Mouse (Mus musculus): Measurements from ENCODE around the gene Atxn10. TPM values are rescaled to one million over a fixed set of nuclear protein-coding genes. Genes with fewer than 3 reads are reported as not detected.

Gene Atxn10
- total RNA-seq, 2 experiments from 2014 or later: 290 to 297 TPM

DNA sequence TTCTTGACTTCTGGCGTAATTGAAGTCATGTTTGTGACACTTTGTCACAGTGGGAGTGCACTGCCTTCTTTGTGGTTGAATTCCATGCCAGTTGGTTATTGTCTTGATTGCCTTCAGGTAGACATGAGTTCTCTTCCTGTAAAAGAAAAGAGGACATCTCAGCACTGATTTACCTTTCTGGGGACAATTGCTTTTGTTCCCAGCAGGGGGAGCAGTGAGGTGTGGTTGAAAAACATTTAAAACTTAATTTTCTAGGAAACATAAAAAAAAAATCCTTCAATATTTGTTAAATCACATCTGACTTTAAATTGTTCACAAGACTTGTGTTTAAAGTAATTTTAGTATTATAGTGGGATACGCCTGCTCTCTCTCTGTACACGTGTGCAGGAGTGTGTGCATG, 52.7 kb downstream of the Atxn10 start:
- TF ChIP-seq CTCF (conservative IDR thresholded peaks at IDR 0.05): peak; percentile 85
- peak in 1 of 2 experiments; percentile 18 for DNase-seq (ENCODE audit: low spot score in 2 of 2)
- Histone ChIP-seq H3K4me3 (no peak overlapping the region), H3K27ac (no peak overlapping the region)

DNA sequence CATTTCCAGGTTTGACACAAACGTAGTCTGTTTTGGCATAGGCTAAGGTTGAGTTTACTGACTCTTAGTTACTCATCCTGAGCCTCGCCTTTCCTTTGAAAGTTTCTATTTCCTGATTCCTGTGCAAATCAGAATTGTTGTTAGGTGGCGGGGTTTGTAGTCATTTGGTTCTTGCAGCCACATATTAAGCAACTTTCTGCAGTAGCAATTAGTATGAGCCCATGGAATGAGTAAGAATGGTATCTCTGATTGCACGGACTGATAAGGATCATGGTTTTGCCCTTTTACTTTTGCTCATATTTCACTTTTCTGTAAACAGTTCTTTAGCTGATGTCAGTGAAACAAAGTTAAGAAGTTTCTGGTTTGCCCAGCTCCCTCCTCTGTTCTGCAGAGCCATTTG, 53.9 kb downstream of the Atxn10 start:
- Histone ChIP-seq H3K4me3 (no peak overlapping the region), H3K27ac (no peak overlapping the region)
- DNase-seq (ENCODE audit: low spot score in 2 of 2): no peak
- TF ChIP-seq CTCF (conservative IDR thresholded peaks at IDR 0.05): no peak

DNA sequence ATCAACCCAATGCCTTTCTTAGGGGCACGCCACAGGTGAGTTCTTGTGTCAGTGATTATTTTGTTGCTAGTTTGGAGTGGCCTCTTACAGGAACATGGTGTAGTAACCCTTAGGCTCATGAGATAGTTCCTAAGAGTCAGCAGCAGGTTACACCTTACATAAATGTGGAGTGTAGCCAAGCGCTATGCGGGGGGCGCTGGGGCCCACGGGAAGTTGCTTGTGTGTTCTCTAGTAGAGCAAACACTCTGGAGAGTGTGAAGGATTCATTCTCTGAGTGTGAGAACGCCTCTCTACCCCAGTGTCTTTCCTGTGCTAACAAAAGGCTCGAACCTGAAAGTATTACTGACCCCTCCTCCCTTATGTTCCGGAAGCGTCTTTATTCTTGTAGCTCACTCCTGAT, 59.3 kb downstream of the Atxn10 start:
- DNase-seq (ENCODE audit: low spot score in 2 of 2): no peak
- Histone ChIP-seq H3K4me3 (no peak overlapping the region), H3K27ac (no peak overlapping the region)
- no peak for TF ChIP-seq CTCF (conservative IDR thresholded peaks at IDR 0.05)

DNA sequence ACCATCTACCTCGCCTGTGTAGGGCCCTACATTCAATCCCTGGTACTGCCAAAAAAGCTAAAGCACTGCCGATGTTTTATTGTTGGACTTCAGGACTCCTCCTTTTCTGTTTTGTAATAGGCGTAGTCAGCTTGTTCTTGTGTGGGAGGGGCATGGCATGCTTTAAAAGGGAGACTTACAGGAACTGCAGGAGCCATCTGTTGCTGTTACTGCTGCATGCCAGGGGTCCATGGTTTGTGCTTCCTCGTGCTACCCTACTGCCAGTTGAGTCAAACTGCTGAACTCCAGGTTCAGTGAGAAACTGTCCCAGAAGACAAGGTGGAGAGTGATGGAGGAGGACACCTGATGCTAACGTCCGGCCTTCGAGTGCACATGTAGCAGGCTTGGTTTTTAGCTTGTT, 65.9 kb downstream of the Atxn10 start:
- Histone ChIP-seq H3K27ac (peak overlapping the region; percentile 91), H3K4me3 (no peak overlapping the region)
- TF ChIP-seq CTCF (conservative IDR thresholded peaks at IDR 0.05): no peak
- peak; percentile 41 to 50 for DNase-seq (ENCODE audit: low spot score in 2 of 2)

DNA sequence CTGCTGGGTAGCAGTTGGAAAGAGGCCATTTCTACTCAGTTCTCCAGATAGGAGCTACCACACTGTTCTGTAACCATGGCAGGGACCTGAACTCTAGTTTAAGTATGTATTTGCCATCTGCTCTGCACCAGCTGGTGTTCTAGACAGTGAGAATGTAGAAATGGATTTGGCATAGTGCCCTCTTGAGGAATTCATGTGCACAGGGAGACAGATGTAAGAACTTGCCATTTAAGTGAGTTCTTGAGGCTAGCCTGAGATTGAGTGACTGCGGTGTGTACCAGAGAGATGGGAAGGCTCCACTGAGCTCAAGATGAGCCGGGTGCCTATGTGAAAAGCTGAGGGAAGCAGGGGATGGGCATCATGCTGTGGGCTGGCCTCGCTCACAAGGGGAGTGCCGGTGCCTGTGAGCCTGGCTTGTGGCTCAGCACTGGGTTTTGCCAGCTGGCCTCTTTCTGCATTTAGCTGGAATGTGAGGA, 67.2 kb downstream of the Atxn10 start:
- TF ChIP-seq CTCF (conservative IDR thresholded peaks at IDR 0.05): peak; percentile 28; the same call in 1 of the 2 replicates
- Histone ChIP-seq H3K4me3 (no peak overlapping the region; the same call in 1 of the 2 replicates), H3K27ac (peak overlapping the region; percentile 91)
- DNase-seq (ENCODE audit: low spot score in 2 of 2): peak; percentile 86 to 91

DNA sequence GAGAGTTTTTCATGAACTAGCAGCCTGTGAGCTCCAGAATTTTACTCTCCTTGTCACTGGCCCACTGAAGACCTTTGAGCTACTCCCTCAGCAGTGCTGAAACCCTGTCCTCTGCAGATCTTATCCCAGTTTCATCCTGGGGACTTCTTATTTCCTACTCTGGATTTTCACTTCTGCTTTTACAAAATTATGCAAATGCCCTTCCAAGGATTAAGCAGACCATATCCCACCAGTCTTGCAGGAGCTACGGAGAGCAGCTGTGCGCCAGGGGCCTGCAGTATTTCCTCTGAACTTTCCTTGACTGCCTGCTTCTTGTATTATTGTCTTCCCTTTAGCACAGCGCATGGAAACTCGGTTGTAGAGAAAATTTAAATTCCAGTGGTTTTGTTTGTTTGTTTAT, 68.7 kb downstream of the Atxn10 start:
- Histone ChIP-seq H3K4me3 (no peak overlapping the region), H3K27ac (peak overlapping the region; percentile 91)
- TF ChIP-seq CTCF (conservative IDR thresholded peaks at IDR 0.05): no peak
- DNase-seq (ENCODE audit: low spot score in 2 of 2): no peak

DNA sequence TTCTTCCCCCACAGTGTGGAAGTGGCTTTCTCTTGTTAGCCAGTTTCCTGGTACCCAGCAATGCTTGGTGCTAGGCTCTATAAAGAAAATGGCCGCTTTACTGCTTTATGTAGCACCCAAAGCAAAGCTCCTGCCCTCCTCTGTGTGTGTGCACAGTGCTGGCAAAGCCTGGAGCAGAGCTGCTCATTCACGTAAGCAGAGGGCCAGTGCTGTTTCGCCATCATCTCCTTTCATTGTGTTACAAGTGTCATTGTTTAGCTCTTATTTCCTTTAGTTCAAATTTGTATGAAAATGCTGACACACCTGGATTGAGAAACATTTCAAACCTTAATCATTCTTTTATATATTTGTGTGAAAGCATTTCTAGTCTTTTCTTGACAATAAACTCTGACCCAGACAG, 69.5 kb downstream of the Atxn10 start:
- TF ChIP-seq CTCF (conservative IDR thresholded peaks at IDR 0.05): no peak
- DNase-seq (ENCODE audit: low spot score in 2 of 2): no peak
- Histone ChIP-seq H3K27ac (peak overlapping the region; percentile 91), H3K4me3 (no peak overlapping the region)

DNA sequence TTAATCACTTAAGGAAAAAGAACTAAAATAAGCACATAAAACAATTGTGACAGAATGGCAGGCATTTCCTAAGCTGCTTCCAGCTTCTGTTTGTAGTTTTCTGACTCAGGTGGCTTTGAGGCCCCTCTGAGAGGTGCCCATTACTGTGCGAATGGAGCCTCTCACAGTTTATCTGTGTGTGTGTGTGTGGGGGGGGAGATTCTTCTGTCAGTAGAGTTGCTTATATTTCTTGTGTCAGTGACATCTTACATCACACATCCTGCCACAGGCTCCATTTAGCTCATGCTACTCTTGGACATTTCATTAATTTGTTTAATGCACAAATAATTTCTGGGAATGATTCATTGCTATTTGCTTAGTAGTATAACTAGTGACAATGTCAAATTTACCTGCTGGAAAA, 70.8 kb downstream of the Atxn10 start:
- H3K4me3 ChIP-seq: no peak overlapping the region
- no peak for TF ChIP-seq CTCF (conservative IDR thresholded peaks at IDR 0.05)
- H3K27ac ChIP-seq: peak overlapping the region; percentile 91; the same call in 1 of the 2 replicates
- DNase-seq (ENCODE audit: low spot score in 2 of 2): no peak

DNA sequence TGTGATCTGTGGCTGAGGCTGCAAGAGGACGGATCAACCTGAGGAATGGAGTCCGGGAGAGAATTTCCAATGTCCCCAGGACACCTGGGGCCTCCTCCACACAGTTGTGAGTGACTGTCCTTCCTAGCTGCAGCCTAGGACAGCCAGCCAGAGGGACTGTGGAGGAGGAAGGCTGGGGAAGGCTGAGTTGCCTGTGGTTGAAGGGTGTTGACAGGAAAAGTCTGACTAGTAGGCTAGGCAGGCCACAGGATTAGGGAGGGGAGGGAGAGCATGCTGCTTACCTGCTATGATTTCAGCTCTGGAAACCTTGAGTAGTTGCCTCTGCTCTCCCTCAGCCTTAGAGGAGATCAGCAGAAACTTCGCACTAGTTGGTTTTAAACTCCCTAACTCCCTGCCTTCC, 71.3 kb downstream of the Atxn10 start:
- Histone ChIP-seq H3K4me3 (no peak overlapping the region), H3K27ac (peak overlapping the region; percentile 79; the same call in 1 of the 2 replicates)
- no peak for TF ChIP-seq CTCF (conservative IDR thresholded peaks at IDR 0.05)
- no peak for DNase-seq (ENCODE audit: low spot score in 2 of 2)

DNA sequence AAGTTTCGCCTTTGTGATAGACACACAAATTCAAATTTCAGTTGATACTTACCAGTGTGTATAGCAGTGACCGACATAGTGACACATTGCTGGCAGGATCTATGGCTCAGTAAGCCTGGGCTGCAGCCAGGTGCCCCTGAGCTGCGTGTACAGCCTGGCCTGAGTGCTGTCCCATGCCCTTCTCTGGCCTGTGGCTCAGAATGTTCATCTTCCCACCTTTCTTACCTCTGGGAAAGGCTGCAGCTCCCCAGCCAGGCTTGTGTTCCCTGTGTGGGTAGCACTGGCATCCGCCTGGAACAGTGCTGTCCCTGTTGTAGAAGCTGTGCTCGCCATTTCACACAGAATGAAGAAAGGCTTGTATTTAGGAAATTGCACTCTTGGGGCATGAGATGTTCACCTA, 72.7 kb downstream of the Atxn10 start:
- no peak for TF ChIP-seq CTCF (conservative IDR thresholded peaks at IDR 0.05)
- peak overlapping the region; percentile 79 for H3K27ac ChIP-seq
- DNase-seq (ENCODE audit: low spot score in 2 of 2): no peak
- H3K4me3 ChIP-seq: no peak overlapping the region

DNA sequence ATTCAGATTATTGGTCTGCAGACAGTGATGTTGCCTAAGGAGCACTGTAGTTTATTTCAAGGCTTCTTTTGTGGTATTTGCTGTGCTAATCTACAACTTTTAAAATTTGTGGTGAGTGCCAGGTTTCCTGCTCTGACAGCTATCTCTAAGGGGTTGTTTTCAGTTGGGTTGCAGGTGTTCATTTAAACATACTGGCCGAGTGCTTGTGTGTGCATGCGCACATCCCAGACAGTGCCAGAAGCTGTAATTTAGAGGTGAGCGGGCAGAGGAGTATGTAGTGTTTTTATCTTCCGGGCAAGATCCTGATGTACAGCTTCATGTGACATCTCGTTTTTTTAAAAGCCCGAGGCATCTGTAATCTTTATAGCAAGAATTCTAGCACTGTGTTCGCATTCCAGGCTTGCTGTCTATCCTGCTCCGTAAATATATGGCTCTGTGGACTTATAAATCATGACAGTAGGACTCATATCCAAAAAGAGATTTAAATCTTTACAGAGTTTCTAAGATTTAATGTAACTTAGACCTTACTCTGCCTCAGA, 73.3 kb downstream of the Atxn10 start:
- TF ChIP-seq CTCF (conservative IDR thresholded peaks at IDR 0.05): no peak
- H3K4me3 ChIP-seq: no peak overlapping the region
- H3K27ac ChIP-seq: peak overlapping the region; percentile 79
- DNase-seq (ENCODE audit: low spot score in 2 of 2): no peak

DNA sequence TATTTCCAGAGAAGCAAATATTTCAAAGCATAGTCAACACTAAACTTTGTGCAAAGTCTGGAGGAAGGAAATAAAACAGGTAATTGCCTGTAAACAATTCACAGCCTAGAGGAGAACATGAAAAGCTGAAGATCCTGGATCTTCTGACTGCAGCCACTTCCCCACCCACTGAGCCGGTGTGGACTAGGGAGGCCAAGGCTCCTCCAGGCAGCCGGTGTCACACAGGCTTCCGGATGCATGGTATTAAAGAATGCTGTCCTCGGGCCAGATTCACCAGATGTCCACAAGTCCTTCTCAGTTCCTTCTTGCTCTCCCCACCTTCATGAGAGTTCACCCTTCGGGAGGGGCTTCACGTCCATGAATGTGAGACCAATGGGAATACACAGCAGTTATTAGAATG, 73.8 kb downstream of the Atxn10 start:
- no peak for TF ChIP-seq CTCF (conservative IDR thresholded peaks at IDR 0.05)
- DNase-seq (ENCODE audit: low spot score in 2 of 2): no peak
- H3K4me3 ChIP-seq: no peak overlapping the region
- H3K27ac ChIP-seq: peak overlapping the region; percentile 79; the same call in 1 of the 2 replicates

DNA sequence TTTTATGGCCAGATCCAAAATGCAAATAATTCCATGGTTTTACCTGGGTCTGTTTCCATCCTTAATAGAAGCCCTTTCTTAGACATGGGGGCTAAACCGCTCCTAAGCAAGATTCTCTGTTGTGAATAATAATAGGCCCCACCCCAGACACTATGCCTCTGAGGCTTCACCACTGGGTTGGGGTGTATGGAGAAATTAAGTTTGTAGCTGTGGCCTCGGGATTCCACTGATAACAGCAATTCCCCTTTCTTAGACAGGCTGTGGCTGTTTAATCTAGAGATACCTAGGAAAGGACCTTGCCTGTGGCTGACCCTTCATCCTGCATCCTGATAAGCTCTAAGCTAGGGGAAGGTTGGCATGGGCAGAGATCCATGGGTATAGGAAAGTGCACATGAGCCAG, 78.6 kb downstream of the Atxn10 start:
- no peak overlapping the region for H3K4me3 ChIP-seq
- DNase-seq (ENCODE audit: low spot score in 2 of 2): no peak
- no peak overlapping the region for H3K27ac ChIP-seq
- no peak for TF ChIP-seq CTCF (conservative IDR thresholded peaks at IDR 0.05)

DNA sequence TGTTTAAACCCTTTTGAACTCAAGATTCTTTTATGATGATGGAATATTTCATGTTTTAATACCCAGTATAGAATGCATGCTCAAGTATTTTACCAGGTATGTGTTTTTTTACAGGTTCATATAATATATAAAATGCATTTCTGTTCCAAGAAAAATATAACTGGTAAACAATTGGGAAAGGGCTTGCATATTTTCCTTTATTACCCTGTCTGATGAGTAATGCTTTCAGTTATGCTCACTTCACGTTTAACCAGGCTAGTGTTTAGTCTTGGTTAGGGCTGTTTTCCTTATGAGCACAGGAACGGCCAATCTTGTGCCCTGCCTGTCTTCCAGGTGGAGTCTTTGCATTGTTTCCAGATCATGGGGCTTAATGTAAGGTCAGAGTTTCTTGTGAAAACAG, 84.6 kb downstream of the Atxn10 start:
- no peak for DNase-seq (ENCODE audit: low spot score in 2 of 2)
- TF ChIP-seq CTCF (conservative IDR thresholded peaks at IDR 0.05): no peak
- Histone ChIP-seq H3K4me3 (no peak overlapping the region), H3K27ac (no peak overlapping the region)
